Mouse (Mus musculus) megakaryocyte, embryonic 14.5 days (primary cell): Measurements from ENCODE around the gene Nfkb1.

ENCODE experiments used
- FLI1 ChIP-seq: IDR thresholded peaks from 2 replicates; pipeline ENCODE4 v1.6.1; 2012; ENCODE audit warnings: low read length, inconsistent platforms, mixed read lengths
- GATA1 ChIP-seq: IDR thresholded peaks from 3 replicates; pipeline ENCODE4 v1.6.1; 2012; ENCODE audit warnings: mixed read lengths, low read length, inconsistent platforms, borderline replicate concordance

DNA sequence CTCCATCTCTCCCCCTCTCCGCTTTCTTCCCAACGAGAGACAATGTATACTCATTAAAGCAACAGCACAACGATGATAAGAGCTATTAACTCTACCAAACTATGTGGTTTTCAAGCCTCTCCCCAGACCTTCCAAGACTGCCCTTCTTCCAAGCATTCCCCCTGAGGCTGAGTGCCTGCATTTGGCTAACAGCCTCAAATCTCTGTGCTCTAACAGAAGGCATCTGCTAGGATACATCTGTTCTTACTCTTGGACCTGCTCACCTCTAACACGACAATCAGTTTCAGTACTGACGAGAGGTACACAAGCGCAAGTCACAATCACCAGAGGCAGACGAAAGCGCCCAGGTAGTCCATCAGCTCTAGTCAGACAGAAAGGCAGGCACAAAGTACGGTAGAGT lies 3.4 kb downstream of the Nfkb1 start:
- no peak for TF ChIP-seq GATA1
- no peak for TF ChIP-seq FLI1
